Comparison of ENCODE assay signal across 14 mouse cellular contexts in the genomic region with DNA sequence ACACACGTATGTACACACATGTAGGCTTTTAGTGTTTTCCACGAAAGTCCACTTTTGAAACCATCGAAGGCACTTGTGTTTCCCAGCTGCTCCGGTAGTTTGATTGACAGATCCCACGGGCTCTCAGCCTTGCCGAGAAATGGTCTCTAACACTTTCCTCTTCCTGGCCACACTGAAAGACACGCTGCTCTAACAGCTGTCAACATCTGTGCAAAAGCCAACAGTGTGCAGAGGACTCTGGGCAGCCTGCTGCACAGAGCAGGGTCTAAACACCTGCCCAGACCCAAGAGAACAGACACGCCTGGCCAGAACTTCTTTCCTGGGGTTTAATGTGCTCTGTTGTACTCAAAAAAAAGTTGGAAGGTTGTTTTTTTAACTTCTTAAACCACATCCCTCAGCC.
"Had no signal": no experiment of that assay in that cellular context is flagged by ENCODE, and none has a peak within 500 bp of the region (broad histone marks: within the 10 kb centered on the region; RNA-seq: fewer than 3 reads in every experiment).

No protein-coding gene starts in this region.

- H3K4me3 ChIP-seq: layer of hippocampus, adult 2 months; left cerebral cortex, adult 2 months; limb, embryonic 12.5 days; liver, embryonic 13.5 days had no signal

- H3K27me3 ChIP-seq: liver, embryonic 13.5 days had no signal

- H3K9ac ChIP-seq: limb, embryonic 12.5 days; liver, embryonic 13.5 days had no signal

- H3K9me3 ChIP-seq: liver, embryonic 13.5 days had no signal

- H3K4me1 ChIP-seq: limb, embryonic 12.5 days; liver, embryonic 13.5 days had no signal

- H3K4me2 ChIP-seq: limb, embryonic 12.5 days; liver, embryonic 13.5 days; midbrain, embryonic 11.5 days had no signal

- H3K27ac ChIP-seq: kidney, postnatal 0 days; layer of hippocampus, adult 2 months; left cerebral cortex, adult 2 months; limb, embryonic 12.5 days; liver, embryonic 13.5 days had no signal

- DNase-seq: kidney, postnatal 25 days; layer of hippocampus, adult 9-11 months; liver, embryonic 13.5 days; lung, adult 2 months; lung, postnatal 14 days; lung, postnatal 4 days; midbrain, embryonic 14.5 days; thymus, adult 18-20 months; thymus, postnatal 36 days had no signal

- H3K36me3 ChIP-seq: limb, embryonic 12.5 days; liver, embryonic 13.5 days had no signal
